Mouse (Mus musculus) MN1 (cell line): ENCODE data around the gene Olfr1129.
"Not testable (repeated sequence)": the region's sequence is repeated elsewhere in the genome, so short reads cannot be mapped to it uniquely, and the experiment has no call there.

Experiments used
- DNase-seq: peaks from one replicate; pipeline ENCODE4 v3.0.0-alpha.2; 2016; ENCODE audit warnings: low spot score

Gene Olfr1129

GRCm38 (mm10) chr2:87573602-87574001 is at the start of gene Olfr1129:
TSS of gene Olfr1129 (plus strand) at chr2:87573902.
- not testable (repeated sequence) for DNase-seq

- not testable (repeated sequence) for DNase-seq
These were observed 47.6 kb upstream of the Olfr1129 start for GRCm38 (mm10) chr2:87525899-87526616.

GRCm38 (mm10) chr2:87531496-87531895 is 42.2 kb upstream of the Olfr1129 start, which contains the start of gene Olfr153:
TSS of gene Olfr153 (plus strand) at chr2:87531796.
- DNase-seq, result no peak

- no peak for DNase-seq
These were observed 38.9 kb upstream of the Olfr1129 start for GRCm38 (mm10) chr2:87534826-87535225.

- DNase-seq, result no peak
These were observed 28.3 kb upstream of the Olfr1129 start, which contains the start of gene Olfr1128 for GRCm38 (mm10) chr2:87545442-87545841. TSS of gene Olfr1128 (minus strand) at chr2:87545542.

GRCm38 (mm10) chr2:87605912-87606311 is 32.2 kb downstream of the Olfr1129 start, which contains the start of gene Olfr1130:
TSS of gene Olfr1130 (plus strand) at chr2:87606212.
- not testable (repeated sequence) for DNase-seq

- no peak for DNase-seq
These were observed 53.1 kb downstream of the Olfr1129 start, which contains the start of gene Olfr1131 for GRCm38 (mm10) chr2:87626804-87627203. TSS of gene Olfr1131 (plus strand) at chr2:87627104.
